Mouse (Mus musculus) mesoderm, embryonic 11.5 days (tissue): ENCODE measurements around the gene Cntnap5c.
"Not testable (repeated sequence)": the region's sequence is repeated elsewhere in the genome, so short reads cannot be mapped to it uniquely, and the experiment has no call there.

ENCODE experiments used
- DNase-seq: peaks from one replicate; pipeline ENCODE4 v3.0.0-alpha.2; 2012; ENCODE audit warnings: low read depth, low spot score

Cntnap5c gene

GRCm38 (mm10) chr17:57768622-57769610, at the start of gene Cntnap5c:
Gene Cntnap5c, plus strand, starts transcription at chr17:57769570.
- DNase-seq, result peak; percentile 85

DNA sequence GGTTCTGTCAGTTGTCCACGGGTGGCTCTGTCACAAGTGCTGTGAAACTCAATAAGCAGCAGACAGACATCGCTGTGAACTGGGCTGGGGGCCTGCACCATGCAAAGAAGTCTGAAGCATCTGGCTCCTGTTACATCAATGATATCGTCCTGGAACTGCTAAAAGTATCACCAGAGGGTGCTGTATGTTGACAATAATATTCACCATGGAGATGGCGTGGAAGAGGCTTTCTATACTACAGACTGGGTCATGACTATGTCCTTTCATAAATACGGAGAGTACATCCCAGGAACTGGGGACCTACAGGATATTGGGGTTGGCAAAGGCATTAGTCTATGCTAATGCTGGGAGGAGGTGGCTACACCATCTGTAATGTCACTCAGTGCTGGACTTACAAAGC, 27.3 kb upstream of the Cntnap5c start, which contains the start of gene Gm21834:
Gene Gm21834, minus strand, starts transcription at position 101 of the 400 bp plus-strand sequence.
- DNase-seq, result no peak

- DNase-seq, result no peak
These were observed 11.3 kb upstream of the Cntnap5c start for GRCm38 (mm10) chr17:57758033-57758432.

DNA sequence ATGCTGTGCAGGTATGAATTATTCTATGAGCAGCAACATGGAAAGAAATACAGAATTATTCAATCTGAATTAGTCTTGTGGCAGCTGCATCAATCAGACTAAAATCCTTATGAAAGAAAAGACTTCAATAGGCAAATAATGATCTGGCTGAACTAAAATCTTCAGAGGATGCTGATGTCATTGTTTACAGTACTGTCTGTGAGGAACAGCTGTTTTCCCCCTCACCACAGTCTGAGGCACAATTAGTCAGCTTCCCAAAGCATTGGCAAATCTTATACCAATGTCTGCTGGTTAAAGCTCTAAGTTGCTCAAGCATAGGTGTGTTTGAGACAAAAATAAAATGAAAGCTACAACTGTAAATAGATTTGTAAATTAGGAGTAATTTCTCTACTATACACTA, 2.1 kb upstream of the Cntnap5c start:
- DNase-seq, result no peak

DNA sequence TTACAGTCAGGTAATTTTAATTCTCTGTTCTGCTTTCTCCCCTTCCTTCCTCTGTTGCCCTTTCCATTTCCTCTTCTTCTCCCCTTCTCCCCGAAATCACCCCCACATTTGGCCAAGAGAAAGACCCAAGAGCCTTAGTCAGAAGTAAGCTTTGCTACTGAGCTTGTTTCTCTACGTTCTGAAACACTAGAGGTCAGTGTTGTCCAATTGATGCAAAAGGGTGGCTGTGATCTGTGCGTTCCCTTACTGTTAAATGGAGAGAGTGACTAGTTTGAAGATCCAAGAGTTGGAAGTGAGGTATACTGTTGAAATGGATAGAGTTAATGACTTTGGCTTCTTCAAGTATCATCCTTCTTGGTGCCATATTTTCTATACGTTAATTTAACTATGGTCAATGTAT, 1.5 kb downstream of the Cntnap5c start:
- peak; percentile 34 for DNase-seq

GRCm38 (mm10) chr17:57788161-57788799, 18.9 kb downstream of the Cntnap5c start:
- no peak for DNase-seq

DNA sequence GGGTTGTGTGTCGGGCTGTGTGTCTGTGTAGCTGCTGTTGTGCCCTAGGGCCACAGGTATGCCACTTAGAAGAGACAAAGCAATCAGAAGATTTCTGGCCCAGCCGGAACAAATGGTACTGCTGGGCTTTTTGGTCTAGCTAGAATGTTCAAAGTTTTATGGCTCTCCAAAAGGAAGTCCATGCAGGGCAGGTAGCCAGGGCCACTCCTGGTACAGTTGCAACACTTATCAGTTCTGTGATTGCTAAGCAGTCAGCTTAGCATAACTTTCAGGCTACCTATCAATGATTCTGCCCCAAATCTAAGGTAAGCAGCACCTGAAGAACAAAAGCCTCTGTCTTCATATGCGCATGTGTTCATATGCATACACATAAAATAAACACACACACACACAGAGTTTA, 26.0 kb downstream of the Cntnap5c start:
- no peak for DNase-seq

GRCm38 (mm10) chr17:57796668-57797311, 27.4 kb downstream of the Cntnap5c start:
- DNase-seq, result no peak

DNA sequence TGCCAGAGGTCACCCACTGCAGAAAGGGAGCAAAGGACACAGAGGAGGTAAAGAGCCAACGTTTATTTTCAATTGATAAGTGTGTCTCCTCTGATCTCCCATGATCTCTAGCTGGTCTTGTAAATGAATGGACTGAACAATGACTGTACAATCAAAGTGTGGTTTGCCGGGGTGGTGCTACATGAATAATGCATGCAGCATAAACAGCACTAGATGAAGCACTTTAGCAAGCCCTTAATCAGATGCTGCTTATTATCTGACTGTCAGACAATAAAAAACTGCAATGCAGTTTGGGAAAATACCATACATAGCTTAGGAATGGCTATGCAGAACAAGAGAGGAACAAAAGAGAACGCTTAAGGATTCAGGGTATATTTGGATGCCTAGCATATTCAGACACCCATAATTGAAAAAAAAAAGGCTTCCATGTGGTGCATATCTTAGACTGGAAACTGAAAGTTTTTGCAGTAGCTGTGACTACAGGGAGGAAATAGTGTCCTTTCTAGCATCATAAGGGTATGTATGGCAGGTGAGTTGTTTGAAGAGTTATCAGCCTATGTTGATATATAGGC, 30.1 kb downstream of the Cntnap5c start:
- peak; percentile 4 for DNase-seq

DNA sequence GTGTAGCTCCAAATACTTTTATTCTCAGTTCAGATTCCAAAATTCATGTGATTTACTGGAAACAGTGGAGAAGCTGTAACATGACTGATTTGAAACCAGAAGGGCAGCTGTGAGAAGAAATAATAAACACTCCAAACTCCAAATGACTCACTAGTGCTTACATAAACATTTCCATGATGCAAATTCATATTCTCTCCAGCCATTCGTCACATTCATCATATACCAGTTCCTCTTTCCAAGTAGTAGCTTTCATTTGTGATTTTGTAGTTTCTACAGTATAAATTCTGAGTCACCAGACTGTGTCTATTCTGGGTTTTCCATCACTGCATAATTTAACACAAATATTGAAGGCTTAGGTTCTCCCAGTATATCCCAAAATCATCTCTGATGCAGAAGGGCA, 31.8 kb downstream of the Cntnap5c start:
- no peak for DNase-seq

DNA sequence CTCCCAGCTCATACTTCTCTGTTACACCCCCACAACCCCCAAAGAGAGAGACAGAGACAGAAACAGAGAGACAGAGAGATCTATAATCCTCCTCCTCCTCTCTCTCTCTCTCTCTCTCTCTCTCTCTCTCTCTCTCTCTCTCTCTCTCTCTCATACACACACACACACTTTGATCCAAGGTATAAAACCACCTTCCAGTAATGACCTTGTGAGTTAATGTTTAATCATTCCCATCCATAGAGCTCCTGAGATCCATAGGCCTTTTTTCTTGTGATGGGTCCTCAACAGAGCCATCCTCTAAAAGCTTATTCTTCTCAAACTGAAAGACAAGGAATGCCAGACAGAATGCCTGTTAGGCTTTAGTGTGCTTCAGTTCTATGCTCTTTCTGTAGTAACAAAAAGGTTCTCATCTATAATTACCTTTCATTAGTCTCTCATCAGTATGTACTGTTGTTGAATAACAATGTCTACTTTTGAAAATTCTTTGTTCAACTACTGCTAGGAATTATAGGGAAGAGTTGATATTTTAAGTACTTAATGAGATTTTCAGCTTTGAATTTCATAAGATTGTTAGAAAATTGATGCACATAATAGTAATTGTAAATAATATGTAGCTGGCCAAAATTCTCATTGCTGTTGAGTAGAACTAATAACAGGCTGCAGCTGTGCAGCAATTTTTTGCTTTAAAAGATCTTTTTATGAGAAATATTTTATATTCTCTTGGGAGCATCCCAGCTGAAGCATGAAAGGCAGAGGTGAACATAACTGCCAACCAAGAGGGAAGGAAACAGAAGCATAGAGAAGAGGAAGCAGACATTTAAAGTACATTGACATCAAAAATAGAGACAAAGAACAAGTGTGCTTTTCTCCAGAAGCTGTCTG, 68.0 kb downstream of the Cntnap5c start:
- DNase-seq, result no peak

GRCm38 (mm10) chr17:57855811-57856210, 86.4 kb downstream of the Cntnap5c start:
- not testable (repeated sequence) for DNase-seq

- no peak for DNase-seq
These were observed 96.6 kb downstream of the Cntnap5c start for GRCm38 (mm10) chr17:57865996-57866395.

- DNase-seq, result peak; percentile 2
These were observed 118.5 kb downstream of the Cntnap5c start for GRCm38 (mm10) chr17:57887742-57888389.

- DNase-seq, result no peak
These were observed 142.5 kb downstream of the Cntnap5c start for GRCm38 (mm10) chr17:57911770-57912293.

DNA sequence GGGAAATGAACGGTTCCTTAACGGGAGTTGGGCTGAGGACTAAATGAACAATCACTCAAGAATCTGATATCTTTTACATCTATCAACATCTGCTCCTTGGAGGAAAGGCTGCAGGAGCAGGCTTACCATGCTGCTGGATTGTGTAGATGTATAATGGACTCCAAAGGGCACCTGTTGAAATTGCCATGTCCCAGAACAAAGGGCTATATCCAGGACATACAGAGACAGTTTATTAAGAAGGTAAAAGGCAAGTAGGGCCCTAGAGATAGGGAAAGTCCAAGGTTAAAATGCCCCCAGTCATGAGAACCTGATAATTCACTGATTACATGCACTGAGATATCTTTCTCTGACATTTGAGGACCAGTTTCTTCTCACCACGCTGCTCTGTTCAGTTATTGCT, 214.9 kb downstream of the Cntnap5c start:
- DNase-seq, result no peak

DNA sequence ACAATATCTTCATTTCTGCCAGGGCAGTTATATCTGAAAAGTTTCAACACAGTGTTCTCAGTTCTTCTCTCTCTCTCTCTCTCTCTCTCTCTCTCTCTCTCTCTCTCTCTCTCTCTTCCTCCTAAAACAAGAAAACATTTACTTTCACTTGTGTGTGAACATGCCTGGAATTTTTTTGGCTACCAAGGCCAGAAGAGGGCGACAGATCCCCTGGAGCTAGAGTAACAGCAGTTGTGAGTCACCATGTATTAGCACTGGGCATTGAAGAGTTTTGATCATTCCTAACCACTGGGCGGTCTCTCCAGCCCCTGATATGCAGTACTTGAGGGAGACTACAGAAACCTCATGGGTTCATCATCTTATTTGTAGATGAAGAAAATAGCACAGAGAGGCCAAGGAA, 219.1 kb downstream of the Cntnap5c start:
- peak; percentile 26 for DNase-seq

- no peak for DNase-seq
These were observed 227.1 kb downstream of the Cntnap5c start for GRCm38 (mm10) chr17:57996461-57996860.

DNA sequence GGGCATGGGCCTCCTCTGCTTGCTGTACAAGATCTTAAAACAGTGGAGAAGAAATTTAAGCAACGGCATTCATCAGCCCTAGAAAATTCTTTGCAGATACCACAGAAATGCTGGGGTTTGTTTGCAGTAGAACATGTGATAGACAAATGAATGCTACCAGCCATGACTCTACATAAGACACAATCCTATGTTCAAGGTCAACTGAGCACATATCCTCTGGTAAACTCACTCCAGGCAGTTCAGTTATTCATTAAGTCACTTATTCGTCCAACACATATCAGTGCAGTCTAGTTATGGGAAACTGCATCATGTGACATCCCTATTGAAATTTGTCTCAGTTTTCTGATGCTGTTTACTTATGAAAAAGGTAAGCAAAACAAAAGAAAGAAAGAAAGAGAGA, 229.7 kb downstream of the Cntnap5c start:
- DNase-seq, result no peak

DNA sequence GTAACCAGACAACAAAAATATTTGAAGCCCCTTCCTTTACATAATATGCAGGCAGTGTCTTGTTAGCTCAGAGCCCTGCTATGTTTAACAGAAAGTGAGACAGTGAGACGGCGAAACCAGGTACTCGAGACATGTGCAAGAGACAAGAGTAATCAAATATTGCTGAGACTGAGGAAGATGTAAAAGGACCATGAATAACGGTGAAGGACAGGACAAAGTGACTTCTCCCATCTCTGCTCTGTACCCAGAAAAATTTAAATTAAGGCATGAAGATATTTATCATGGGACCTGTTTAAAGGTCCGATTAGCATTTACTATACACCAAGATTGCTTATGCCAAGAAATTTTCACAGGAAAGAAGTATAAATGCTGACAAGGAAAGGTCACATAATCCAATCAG, 233.5 kb downstream of the Cntnap5c start:
- no peak for DNase-seq
